Mouse (Mus musculus) stomach, postnatal 0 days (tissue): ENCODE measurements around the gene Inpp5f. TPM values are rescaled to one million over a fixed set of nuclear protein-coding genes. Genes with fewer than 3 reads are reported as not detected.
A peak's percentile ranks its signal among the peaks of the same experiment; 100 is the strongest.
"Not testable (repeated sequence)": the region's sequence is repeated elsewhere in the genome, so short reads cannot be mapped to it uniquely, and the experiment has no call there.

Source experiments
- ATAC-seq: fragments of 200-750 bp; cut with Nextera tagmentation; 2 replicates; pipeline ENCODE4 v1.8.0; 2017; ENCODE audit not compliant: low FRiP score, low TSS enrichment
- DNase-seq: peaks from one replicate; pipeline ENCODE4 v3.0.0-alpha.2; 2016; ENCODE audit warnings: low spot score
- H3K27ac ChIP-seq: fragments of 300-500 bp; sonication (generic); replicated peaks from 2 replicates; pipeline ENCODE4 v1.5.1; 2014; ENCODE audit warnings: mild to moderate bottlenecking, control low read depth
- H3K27me3 ChIP-seq: fragments of 300-500 bp; sonication (generic); 2 replicates; pipeline ENCODE4 v1.6.1; 2014; ENCODE audit warnings: low read length; ENCODE audit not compliant: control insufficient read depth, insufficient read depth
- H3K36me3 ChIP-seq: fragments of 300-500 bp; sonication (generic); 2 replicates; pipeline ENCODE4 v1.6.1; 2014; ENCODE audit warnings: low read length, mixed read lengths; ENCODE audit not compliant: control insufficient read depth, insufficient read depth
- H3K4me1 ChIP-seq: fragments of 300-500 bp; sonication (generic); replicated peaks from 2 replicates; pipeline ENCODE4 v1.6.1; 2014; ENCODE audit warnings: antibody characterized with exemption; ENCODE audit not compliant: control insufficient read depth, insufficient read depth
- H3K4me2 ChIP-seq: fragments of 300-500 bp; sonication (generic); replicated peaks from 2 replicates; pipeline ENCODE4 v1.6.1; 2014; ENCODE audit warnings: low read depth, mild to moderate bottlenecking, control low read depth, moderate library complexity
- H3K4me3 ChIP-seq: fragments of 300-500 bp; sonication (generic); 2 replicates; pipeline ENCODE4 v1.5.1; 2014; ENCODE audit warnings: low read depth, low read length, control low read depth
- H3K9ac ChIP-seq: fragments of 300-500 bp; sonication (generic); 2 replicates; pipeline ENCODE4 v1.6.1; 2014; ENCODE audit warnings: mild to moderate bottlenecking, low read length, control low read depth, mixed read lengths
- H3K9me3 ChIP-seq: fragments of 300-500 bp; sonication (generic); 2 replicates; pipeline ENCODE4 v1.6.1; 2016; ENCODE audit warnings: low read length; ENCODE audit not compliant: control insufficient read depth
- CTCF ChIP-seq: IDR thresholded peaks from 2 replicates; pipeline ENCODE4 v1.5.1; 2016; ENCODE audit warnings: antibody characterized with exemption, low read depth, mild to moderate bottlenecking, moderate library complexity
- EP300 ChIP-seq: optimal IDR thresholded peaks from 2 replicates; pipeline ENCODE3; 2016; ENCODE audit warnings: antibody characterized with exemption
- WGBS: fragments of 180-500 bp; shearing (Covaris S2); extraction: QIAGEN DNeasy Blood & Tissue Kit; methylation state at CpG from one replicate; pipeline ENCODE4 v1.1.7; 2014; 5-methylcytosine and 5-hydroxymethylcytosine counted together
- polyA plus RNA-seq: library from polyadenylated mRNA; unstranded; fragments of >200 nt; fragmentation: Nextera tagmentation; extraction: Ambion mirVana; gene quantifications from 2 replicates; pipeline ENCODE4 v1.2.1, GENCODE M21; 2015

Inpp5f gene
- polyA plus RNA-seq, 1 experiment from 2014 or later, result 12.4 TPM

GRCm38 (mm10) chr7:128599072-128599471, 12.1 kb upstream of the Inpp5f start:
- 71% methylated on average over 5 of the region's 5 CpGs for WGBS
- Histone ChIP-seq H3K4me2 (no peak overlapping the region), H3K9me3 (peaks cover 3% of the 10 kb centered on the region; the same call in 1 of the 2 replicates), H3K4me3 (no peak overlapping the region), H3K9ac (no peak overlapping the region), H3K27ac (no peak overlapping the region), H3K36me3 (no peaks in the 10 kb centered on the region), H3K27me3 (no peaks in the 10 kb centered on the region), H3K4me1 (no peaks in the 10 kb centered on the region)
- ATAC-seq (no peak), DNase-seq (no peak)
- no peak for TF ChIP-seq CTCF
- no peak for TF ChIP-seq EP300

- H3K9ac ChIP-seq, result no peak overlapping the region
- no peak overlapping the region for H3K4me2 ChIP-seq
- no peak overlapping the region for H3K27ac ChIP-seq
- H3K9me3 ChIP-seq, result peaks cover 2% of the 10 kb centered on the region; the same call in 1 of the 2 replicates
- no peaks in the 10 kb centered on the region for H3K36me3 ChIP-seq
- DNase-seq, result no peak
- H3K4me1 ChIP-seq, result no peaks in the 10 kb centered on the region
- no peak overlapping the region for H3K4me3 ChIP-seq
- no peak for TF ChIP-seq EP300
- no peak for TF ChIP-seq CTCF
- ATAC-seq, result no peak
- WGBS, result 68% methylated on average over 5 of the region's 5 CpGs
- H3K27me3 ChIP-seq, result no peaks in the 10 kb centered on the region
Measured at GRCm38 (mm10) chr7:128601826-128602225, 9.3 kb upstream of the Inpp5f start.

GRCm38 (mm10) chr7:128609936-128610335, 1.2 kb upstream of the Inpp5f start:
- not testable (repeated sequence) for H3K27me3 ChIP-seq, H3K36me3 ChIP-seq, H3K4me3 ChIP-seq, DNase-seq, H3K27ac ChIP-seq, H3K9me3 ChIP-seq, H3K9ac ChIP-seq, H3K4me2 ChIP-seq, H3K4me1 ChIP-seq, ATAC-seq
- 99% methylated on average over 7 of the region's 9 CpGs for WGBS

- no peak for DNase-seq
- Histone ChIP-seq H3K9me3 (no peaks in the 10 kb centered on the region), H3K27ac (peak overlapping the region; percentile 85), H3K4me3 (peak overlapping the region; percentile 25; the same call in 1 of the 2 replicates), H3K4me2 (peak overlapping the region; percentile 44), H3K4me1 (no peaks in the 10 kb centered on the region; the same call in 1 of the 2 replicates), H3K9ac (0 out of 2 replicates have a peak overlapping the region, but pooled peaks have one; percentile 13), H3K36me3 (no peaks in the 10 kb centered on the region), H3K27me3 (no peaks in the 10 kb centered on the region)
- 75% methylated on average over 6 of the region's 6 CpGs for WGBS
- TF ChIP-seq CTCF (no peak), EP300 (no peak)
- ATAC-seq, result no peak; the same call in 1 of the 2 replicates
Measured at GRCm38 (mm10) chr7:128610490-128610889, 638 bp upstream of the Inpp5f start.

DNA sequence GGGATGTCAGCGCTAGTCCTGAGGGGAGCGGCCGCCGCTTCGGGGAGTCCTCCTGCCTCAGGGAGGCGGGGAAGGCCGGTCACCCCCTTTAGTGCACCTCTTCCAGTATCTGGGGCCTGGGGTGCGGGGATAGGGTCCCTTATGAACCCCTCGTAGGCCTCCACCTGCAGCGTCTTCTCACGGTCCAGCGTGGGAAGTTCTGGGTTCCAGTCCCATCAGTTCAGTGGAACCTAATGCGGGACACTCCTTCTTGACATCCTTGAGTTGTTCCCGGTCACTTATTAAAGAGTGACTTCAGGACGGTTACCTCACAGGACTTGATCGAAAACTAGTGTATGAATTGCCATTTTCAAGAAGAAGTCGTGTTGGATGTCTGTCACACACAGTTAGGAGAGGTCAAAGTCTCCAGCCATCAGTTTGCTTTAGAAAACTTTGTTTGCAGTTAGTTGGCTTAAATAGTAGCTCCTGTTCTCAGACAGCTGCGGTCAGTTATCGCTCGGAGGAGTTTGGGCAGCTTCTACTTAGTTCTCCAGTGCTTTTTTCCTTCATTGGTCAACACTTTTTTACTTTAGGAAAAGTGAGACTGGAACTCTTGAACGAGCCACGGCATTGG, 777 bp downstream of the Inpp5f start:
- DNase-seq (no peak), ATAC-seq (no peak)
- TF ChIP-seq CTCF, result no peak
- TF ChIP-seq EP300, result no peak
- Histone ChIP-seq H3K9me3 (no peaks in the 10 kb centered on the region), H3K4me2 (peak overlapping the region; percentile 79), H3K36me3 (no peaks in the 10 kb centered on the region), H3K4me1 (no peaks in the 10 kb centered on the region; the same call in 1 of the 2 replicates), H3K27ac (peak overlapping the region; percentile 96), H3K27me3 (no peaks in the 10 kb centered on the region), H3K4me3 (peak overlapping the region; percentile 95), H3K9ac (peak overlapping the region; percentile 89)
- 7% methylated on average over 22 of the region's 22 CpGs for WGBS

DNA sequence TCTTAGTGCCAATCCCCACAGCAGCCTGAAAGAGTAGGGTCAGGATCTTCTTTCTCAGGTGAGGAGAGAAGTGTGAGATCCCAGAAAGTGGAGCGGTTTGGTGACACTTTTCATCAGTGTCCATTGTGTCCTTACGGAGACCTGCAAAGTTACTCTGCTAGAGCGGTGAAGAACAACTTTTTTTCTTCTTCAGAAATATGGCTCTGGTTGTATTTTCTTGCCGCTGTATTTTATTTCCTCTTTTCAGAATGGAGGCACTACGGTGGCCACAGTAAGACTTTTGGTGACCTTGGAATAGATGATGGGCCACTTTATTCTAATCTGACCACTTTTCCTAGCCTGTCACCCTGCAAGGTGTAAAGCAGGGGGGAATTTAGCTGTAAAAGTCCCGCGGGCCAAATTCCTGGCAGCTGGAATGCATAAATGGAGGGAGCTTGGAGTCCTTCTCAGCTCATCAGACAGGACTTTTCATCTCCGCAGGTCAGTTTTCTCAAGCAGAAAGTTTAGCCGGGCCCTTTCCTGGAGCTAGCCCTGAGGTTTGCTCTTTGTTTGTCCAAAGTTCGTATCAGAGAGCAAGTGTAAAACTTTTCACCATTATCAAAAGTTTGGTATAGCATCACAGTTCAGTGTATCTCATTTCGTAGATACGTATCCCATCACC, 1.5 kb downstream of the Inpp5f start:
- DNase-seq (no peak), ATAC-seq (no peak)
- no peaks in the 10 kb centered on the region for H3K9me3 ChIP-seq
- H3K27me3 ChIP-seq, result no peaks in the 10 kb centered on the region
- 72% methylated on average over 12 of the region's 12 CpGs for WGBS
- peak overlapping the region; percentile 79 for H3K4me2 ChIP-seq
- no peak overlapping the region; the same call in 1 of the 2 replicates for H3K27ac ChIP-seq
- H3K9ac ChIP-seq, result no peak overlapping the region; the same call in 1 of the 2 replicates
- no peak for TF ChIP-seq CTCF
- TF ChIP-seq EP300, result no peak
- no peaks in the 10 kb centered on the region for H3K36me3 ChIP-seq
- no peaks in the 10 kb centered on the region; the same call in 1 of the 2 replicates for H3K4me1 ChIP-seq
- H3K4me3 ChIP-seq, result peak overlapping the region; percentile 95
